Mouse (Mus musculus) stomach, embryonic 16.5 days (tissue): Measurements from ENCODE around the gene Dnajc4. TPM values are rescaled to one million over a fixed set of nuclear protein-coding genes. Genes with fewer than 3 reads are reported as not detected.

Source experiments
- ATAC-seq: fragments of 200-750 bp; cut with Nextera tagmentation; 2 replicates; pipeline ENCODE4 v1.8.0; 2017; ENCODE audit warnings: moderate number of reproducible peaks, moderate TSS enrichment; ENCODE audit not compliant: insufficient read depth, low FRiP score
- H3K27ac ChIP-seq: fragments of 300-500 bp; sonication (generic); 2 replicates; pipeline ENCODE4 v1.5.1; 2014; ENCODE audit warnings: low read length
- H3K27me3 ChIP-seq: fragments of 300-500 bp; sonication (generic); 2 replicates; pipeline ENCODE4 v1.6.1; 2014; ENCODE audit warnings: low read length, control low read depth, mixed read lengths; ENCODE audit not compliant: control insufficient read depth, insufficient read depth
- H3K36me3 ChIP-seq: fragments of 300-500 bp; sonication (generic); 2 replicates; pipeline ENCODE4 v1.6.1; 2014; ENCODE audit warnings: low read length; ENCODE audit not compliant: control insufficient read depth, insufficient read depth
- H3K4me1 ChIP-seq: fragments of 300-500 bp; sonication (generic); 2 replicates; pipeline ENCODE4 v1.6.1; 2014; ENCODE audit warnings: low read length, control low read depth, mixed read lengths; ENCODE audit not compliant: control insufficient read depth, insufficient read depth
- H3K4me2 ChIP-seq: fragments of 300-500 bp; sonication (generic); 2 replicates; pipeline ENCODE4 v1.6.1; 2014; ENCODE audit warnings: low read depth, low read length, mixed read lengths
- H3K4me3 ChIP-seq: fragments of 300-500 bp; sonication (generic); replicated peaks from 2 replicates; pipeline ENCODE4 v1.5.1; 2014; ENCODE audit warnings: mild to moderate bottlenecking, low read length
- H3K9ac ChIP-seq: fragments of 300-500 bp; sonication (generic); 2 replicates; pipeline ENCODE4 v1.6.1; 2014; ENCODE audit warnings: low read length
- H3K9me3 ChIP-seq: fragments of 300-500 bp; sonication (generic); replicated peaks from 2 replicates; pipeline ENCODE4 v1.6.1; 2016; ENCODE audit warnings: low read length, control low read depth; ENCODE audit not compliant: control insufficient read depth
- WGBS: fragments of 180-500 bp; shearing (Covaris S2); extraction: QIAGEN DNeasy Blood & Tissue Kit; methylation state at CpG from one replicate; pipeline ENCODE4 v1.1.7; 2014; 5-methylcytosine and 5-hydroxymethylcytosine counted together
- polyA plus RNA-seq: library from polyadenylated mRNA; unstranded; fragments of >200 nt; fragmentation: Nextera tagmentation; extraction: Ambion mirVana; gene quantifications from 2 replicates; pipeline ENCODE4 v1.2.1, GENCODE M21; 2015

Dnajc4 gene
- polyA plus RNA-seq, 1 experiment from 2014 or later: 28.8 TPM

GRCm38 (mm10) chr19:6954046-6954445 lies 38.3 kb downstream of the Dnajc4 start:
- no peak for ATAC-seq
- Histone ChIP-seq H3K4me3 (no peak overlapping the region), H3K4me1 (peaks cover 27% of the 10 kb centered on the region), H3K36me3 (peaks cover 20% of the 10 kb centered on the region), H3K27ac (no peak overlapping the region), H3K9me3 (no peaks in the 10 kb centered on the region), H3K9ac (0 out of 2 replicates have a peak overlapping the region, but pooled peaks have one; percentile 27), H3K4me2 (no peak overlapping the region), H3K27me3 (no peaks in the 10 kb centered on the region)
- WGBS: 58% methylated on average over 9 of the region's 9 CpGs

DNA sequence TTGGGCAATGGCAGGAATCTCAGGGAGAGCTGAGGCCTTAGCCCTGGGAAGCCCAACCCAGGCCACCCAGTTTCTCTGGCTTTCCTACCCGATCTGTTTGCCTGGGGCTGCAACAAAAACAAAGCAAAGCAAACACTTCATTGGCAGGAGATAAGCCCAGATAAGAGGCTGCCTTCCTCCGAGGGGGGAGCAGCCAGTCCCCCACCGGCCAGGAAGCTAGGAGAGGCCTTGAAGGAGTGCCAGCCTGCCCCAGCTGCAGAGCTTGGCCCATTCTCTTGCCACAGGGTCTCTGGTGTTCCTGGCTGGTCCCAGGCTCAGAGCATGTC lies 39.7 kb downstream of the Dnajc4 start:
- Histone ChIP-seq H3K4me3 (peak overlapping the region; percentile 68), H3K36me3 (peaks cover 10% of the 10 kb centered on the region), H3K4me2 (peak overlapping the region; percentile 62), H3K9ac (peak overlapping the region; percentile 82), H3K4me1 (peaks cover 27% of the 10 kb centered on the region), H3K27ac (peak overlapping the region; percentile 98), H3K9me3 (no peaks in the 10 kb centered on the region), H3K27me3 (no peaks in the 10 kb centered on the region)
- ATAC-seq: peak; percentile 18; the same call in 1 of the 2 replicates
- 8% methylated on average over 3 of the region's 3 CpGs for WGBS

DNA sequence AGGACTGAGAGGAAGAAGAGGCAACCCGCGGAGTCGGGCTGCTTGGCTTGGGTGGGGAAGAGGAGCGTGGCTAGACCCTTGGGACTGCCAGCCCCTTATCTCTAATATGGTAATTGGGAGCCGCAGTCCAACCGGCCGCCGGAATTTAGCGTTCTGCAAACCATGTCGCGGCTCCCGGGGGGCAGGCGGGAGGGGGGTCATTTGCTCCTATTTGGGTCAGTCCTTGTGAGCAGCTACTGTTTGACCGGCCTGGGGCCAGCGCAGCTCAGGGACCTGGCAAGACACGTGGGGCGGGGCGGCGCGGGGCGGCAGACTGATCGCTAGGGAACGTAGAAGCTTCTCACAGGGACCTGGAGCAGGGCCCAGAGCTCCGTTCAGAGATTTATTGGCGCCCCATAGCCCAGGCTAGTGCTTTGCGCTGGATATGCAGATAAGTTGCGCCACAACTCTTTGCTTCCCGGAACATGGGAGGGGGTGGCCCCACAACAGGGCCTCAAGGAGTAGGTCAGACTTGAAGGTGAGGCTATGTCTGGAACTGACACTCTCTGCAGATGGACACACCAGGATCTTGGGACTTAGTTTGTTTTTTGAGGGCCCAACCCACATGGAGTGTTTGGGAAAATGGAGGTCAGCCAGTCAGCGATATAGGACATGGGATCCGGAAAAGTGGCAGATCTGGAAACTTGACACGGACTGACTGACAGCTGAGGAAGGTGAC lies 40.2 kb downstream of the Dnajc4 start:
- ATAC-seq: peak; percentile 41
- Histone ChIP-seq H3K4me3 (peak overlapping the region; percentile 68), H3K27me3 (no peaks in the 10 kb centered on the region), H3K9me3 (no peaks in the 10 kb centered on the region), H3K4me2 (peak overlapping the region; percentile 62), H3K4me1 (peaks cover 27% of the 10 kb centered on the region), H3K36me3 (peaks cover 10% of the 10 kb centered on the region), H3K27ac (peak overlapping the region; percentile 98), H3K9ac (peak overlapping the region; percentile 82)
- WGBS: 2% methylated on average over 31 of the region's 31 CpGs

GRCm38 (mm10) chr19:6951381-6951968 lies 40.9 kb downstream of the Dnajc4 start:
- WGBS: under 1% methylated on average over 35 of the region's 35 CpGs
- H3K4me1 ChIP-seq: peaks cover 27% of the 10 kb centered on the region

GRCm38 (mm10) chr19:6950613-6951153 lies 41.7 kb downstream of the Dnajc4 start:
- peaks cover 9% of the 10 kb centered on the region for H3K36me3 ChIP-seq
- H3K27ac ChIP-seq: peak overlapping the region; percentile 98
- ATAC-seq: peak; percentile 35; the same call in 1 of the 2 replicates
- peak overlapping the region; percentile 82 for H3K9ac ChIP-seq
- WGBS: under 1% methylated on average over 28 of the region's 28 CpGs
- no peaks in the 10 kb centered on the region for H3K27me3 ChIP-seq
- peak overlapping the region; percentile 62 for H3K4me2 ChIP-seq
- peaks cover 27% of the 10 kb centered on the region for H3K4me1 ChIP-seq
- peak overlapping the region; percentile 68 for H3K4me3 ChIP-seq
- no peaks in the 10 kb centered on the region for H3K9me3 ChIP-seq

More at GRCm38 (mm10) chr19:6951381-6951968, 40.9 kb downstream of the Dnajc4 start:
- Histone ChIP-seq H3K27ac (peak overlapping the region; percentile 98), H3K4me2 (peak overlapping the region; percentile 62), H3K27me3 (no peaks in the 10 kb centered on the region), H3K9ac (peak overlapping the region; percentile 82), H3K36me3 (peaks cover 10% of the 10 kb centered on the region), H3K9me3 (no peaks in the 10 kb centered on the region), H3K4me3 (peak overlapping the region; percentile 68)
- ATAC-seq: peak; percentile 81

GRCm38 (mm10) chr19:6949951-6950350 lies 42.4 kb downstream of the Dnajc4 start:
- no peak for ATAC-seq
- Histone ChIP-seq H3K4me1 (peaks cover 27% of the 10 kb centered on the region), H3K36me3 (peaks cover 2% of the 10 kb centered on the region), H3K9ac (peak overlapping the region; percentile 82), H3K27ac (peak overlapping the region; percentile 98), H3K9me3 (no peaks in the 10 kb centered on the region), H3K27me3 (no peaks in the 10 kb centered on the region), H3K4me3 (peak overlapping the region; percentile 68), H3K4me2 (peak overlapping the region; percentile 62)
- WGBS: 51% methylated on average over 5 of the region's 5 CpGs

DNA sequence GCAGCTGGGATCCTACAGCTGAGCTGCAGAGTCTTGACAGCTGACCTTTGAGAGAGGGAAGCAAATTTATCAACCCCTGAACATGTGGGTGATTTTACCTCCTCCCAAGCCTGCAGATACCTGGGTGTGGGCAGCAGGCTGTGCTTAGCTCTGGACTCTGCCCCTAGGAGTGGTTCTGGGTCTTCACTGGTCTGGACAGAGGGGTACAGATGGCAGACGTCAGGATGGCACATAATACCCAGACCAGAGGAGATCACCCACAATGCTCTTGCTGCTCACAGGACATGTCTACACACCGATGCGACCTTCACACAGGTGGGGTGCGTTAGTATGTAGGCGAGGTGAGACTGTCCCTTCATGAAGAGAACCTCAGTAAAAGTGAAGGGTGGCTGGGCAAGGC lies 42.8 kb downstream of the Dnajc4 start:
- Histone ChIP-seq H3K36me3 (no peaks in the 10 kb centered on the region; the same call in 1 of the 2 replicates), H3K27ac (peak overlapping the region; percentile 98), H3K27me3 (no peaks in the 10 kb centered on the region), H3K4me3 (no peak overlapping the region), H3K9me3 (no peaks in the 10 kb centered on the region), H3K9ac (peak overlapping the region; percentile 20; the same call in 1 of the 2 replicates), H3K4me1 (peaks cover 27% of the 10 kb centered on the region), H3K4me2 (peak overlapping the region; percentile 62; the same call in 1 of the 2 replicates)
- ATAC-seq: no peak
- 85% methylated on average over 5 of the region's 5 CpGs for WGBS

DNA sequence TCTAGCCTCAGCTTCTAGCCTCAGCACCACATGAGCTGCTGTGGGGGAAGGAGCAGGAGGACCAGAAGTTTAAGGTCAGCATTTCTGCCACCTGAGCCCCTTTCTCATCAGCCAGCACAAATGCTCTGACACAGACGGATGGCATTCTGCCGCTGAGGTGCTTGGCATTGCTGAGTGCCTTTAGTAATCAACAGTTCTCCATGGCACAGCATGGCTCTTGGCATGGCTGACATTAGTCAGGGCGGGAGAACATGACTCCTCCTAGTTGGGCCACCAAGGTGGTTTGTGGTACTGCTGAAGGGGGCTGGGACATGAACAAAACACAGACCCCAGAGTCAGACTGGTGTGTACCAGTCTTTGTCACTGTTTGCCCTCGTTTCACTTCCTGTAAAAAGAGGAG lies 44.2 kb downstream of the Dnajc4 start:
- ATAC-seq: no peak

DNA sequence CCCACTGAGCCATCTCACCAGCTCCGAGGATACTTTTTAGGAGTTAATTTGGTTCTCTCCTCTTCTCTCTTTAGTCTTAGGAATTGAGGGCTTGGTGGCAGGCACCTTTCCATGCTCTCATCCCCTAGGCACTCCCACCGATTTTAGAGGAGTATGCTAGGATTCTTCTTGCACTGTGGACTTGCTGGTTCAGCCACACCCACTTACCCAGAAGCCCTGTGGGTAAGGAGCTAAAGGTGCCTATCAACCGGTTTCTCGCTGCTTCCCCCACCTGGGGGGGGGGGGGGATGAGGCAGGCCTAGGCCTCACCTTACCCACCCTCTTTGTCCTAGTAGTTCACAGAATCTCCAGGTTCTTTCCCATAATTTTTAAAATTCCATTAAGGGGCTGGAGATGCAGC lies 44.6 kb downstream of the Dnajc4 start:
- peaks cover 29% of the 10 kb centered on the region for H3K4me1 ChIP-seq
- no peak overlapping the region for H3K9ac ChIP-seq
- H3K9me3 ChIP-seq: no peaks in the 10 kb centered on the region
- ATAC-seq: no peak
- H3K4me3 ChIP-seq: no peak overlapping the region
- no peak overlapping the region for H3K4me2 ChIP-seq
- no peaks in the 10 kb centered on the region for H3K36me3 ChIP-seq
- no peaks in the 10 kb centered on the region for H3K27me3 ChIP-seq
- H3K27ac ChIP-seq: no peak overlapping the region
- 45% methylated on average over 4 of the region's 4 CpGs for WGBS

More for the DNA sequence above, 44.2 kb downstream of the Dnajc4 start:
- Histone ChIP-seq H3K4me1 (peaks cover 29% of the 10 kb centered on the region), H3K4me3 (no peak overlapping the region), H3K36me3 (no peaks in the 10 kb centered on the region), H3K27me3 (no peaks in the 10 kb centered on the region), H3K4me2 (no peak overlapping the region), H3K9me3 (no peaks in the 10 kb centered on the region), H3K9ac (no peak overlapping the region), H3K27ac (no peak overlapping the region)
- 74% methylated on average over 4 of the region's 4 CpGs for WGBS
